Mouse (Mus musculus) thymus, adult 2 months (tissue): ENCODE results near the gene Man2b2. TPM values are rescaled to one million over a fixed set of nuclear protein-coding genes. Genes with fewer than 3 reads are reported as not detected.

Experiments used
- DNase-seq: peaks from one replicate; pipeline ENCODE4 v3.0.0; 2021
- H3K27ac ChIP-seq: fragments of 200-500 bp; 2 replicates; pipeline ENCODE4 v1.5.1; 2012; ENCODE audit warnings: low read length, control low read depth; ENCODE audit not compliant: control insufficient read depth, insufficient read depth
- H3K27me3 ChIP-seq: fragments of 200-500 bp; 2 replicates; pipeline ENCODE4 v1.6.1; 2012; ENCODE audit warnings: mild to moderate bottlenecking, low read length, moderate library complexity, mixed read lengths; ENCODE audit not compliant: control insufficient read depth, insufficient read depth
- H3K36me3 ChIP-seq: fragments of 200-500 bp; 2 replicates; pipeline ENCODE4 v1.6.1; 2012; ENCODE audit warnings: mild to moderate bottlenecking, low read length, moderate library complexity; ENCODE audit not compliant: control insufficient read depth, insufficient read depth
- H3K4me1 ChIP-seq: fragments of 200-500 bp; replicated peaks from 2 replicates; pipeline ENCODE4 v1.6.1; 2012; ENCODE audit warnings: low read length; ENCODE audit not compliant: control insufficient read depth, insufficient read depth
- H3K4me3 ChIP-seq: fragments of 200-500 bp; 2 replicates; pipeline ENCODE4 v1.5.1; 2012; ENCODE audit warnings: mild to moderate bottlenecking, low read length, control low read depth, moderate library complexity; ENCODE audit not compliant: control insufficient read depth, insufficient read depth
- CTCF ChIP-seq: fragments of 200-500 bp; IDR thresholded peaks from 2 replicates; pipeline ENCODE4 v1.5.1; 2012; ENCODE audit warnings: mild to moderate bottlenecking, control low read depth, low read length, moderate library complexity, borderline replicate concordance; ENCODE audit not compliant: control insufficient read depth, poor library complexity, insufficient read depth; ENCODE audit errors: extremely low read depth
- POLR2A ChIP-seq: fragments of 200-500 bp; IDR thresholded peaks from 2 replicates; pipeline ENCODE4 v1.6.1; 2012; ENCODE audit warnings: mild to moderate bottlenecking, low read length, control low read depth, moderate library complexity; ENCODE audit not compliant: control insufficient read depth, poor library complexity, insufficient read depth; ENCODE audit errors: extremely low read depth
- whole genome bisulfite sequencing: fragments of 180-500 bp; shearing (Covaris S2); methylation state at CpG from one replicate; pipeline ENCODE4 v1.1.7; 2018; 5-methylcytosine and 5-hydroxymethylcytosine counted together
- polyA plus RNA-seq: library from polyadenylated mRNA; depleted of rRNA; stranded (reverse); fragments of >200 nt; gene quantifications from 2 replicates; pipeline ENCODE4 v1.2.3, GENCODE M21; 2012; rRNA removed

Gene Man2b2
- polyA plus RNA-seq, 1 experiment, result 76.3 TPM

- no peak for DNase-seq
- Histone ChIP-seq H3K36me3 (no peaks in the 10 kb centered on the region), H3K4me3 (no peak overlapping the region), H3K27me3 (no peaks in the 10 kb centered on the region), H3K27ac (no peak overlapping the region), H3K4me1 (no peaks in the 10 kb centered on the region)
- TF ChIP-seq POLR2A (no peak), CTCF (no peak)
- 24% methylated on average over 10 of the region's 10 CpGs for WGBS
Observed at GRCm38 (mm10) chr5:36766958-36767703, 63.3 kb downstream of the Man2b2 start.

- Histone ChIP-seq H3K27ac (no peak overlapping the region), H3K4me1 (no peaks in the 10 kb centered on the region), H3K27me3 (no peaks in the 10 kb centered on the region), H3K36me3 (no peaks in the 10 kb centered on the region), H3K4me3 (no peak overlapping the region)
- WGBS, result 83% methylated on average over 4 of the region's 4 CpGs
- no peak for TF ChIP-seq CTCF
- no peak for TF ChIP-seq POLR2A
- no peak for DNase-seq
Observed at GRCm38 (mm10) chr5:36759848-36760247, 70.6 kb downstream of the Man2b2 start.

- DNase-seq, result no peak
- no peaks in the 10 kb centered on the region for H3K27me3 ChIP-seq
- WGBS, result 76% methylated on average over 5 of the region's 5 CpGs
- no peak overlapping the region for H3K4me3 ChIP-seq
- no peaks in the 10 kb centered on the region for H3K36me3 ChIP-seq
- no peaks in the 10 kb centered on the region for H3K4me1 ChIP-seq
- no peak overlapping the region for H3K27ac ChIP-seq
- TF ChIP-seq POLR2A (no peak), CTCF (no peak)
Observed at GRCm38 (mm10) chr5:36757033-36757432, 73.4 kb downstream of the Man2b2 start.

Other genes starting within 250 kb of the Man2b2 start
- 42.4 and 48.6 TPM in 2 replicates for gene Tbc1d14, start 237.4 kb downstream of the Man2b2 start, polyA plus RNA-seq
- 22.9 and 26.8 TPM in 2 replicates for gene D5Ertd579e, start 134.6 kb downstream of the Man2b2 start, polyA plus RNA-seq
- gene Bloc1s4, start 82.0 kb downstream of the Man2b2 start, polyA plus RNA-seq, result 30.9 and 37.8 TPM in 2 replicates
- 92.4 and 119 TPM in 2 replicates for gene Mrfap1, start 33.9 kb downstream of the Man2b2 start, polyA plus RNA-seq
- gene Ppp2r2c, start 37.9 kb upstream of the Man2b2 start, polyA plus RNA-seq, result 0.09 and 0.16 TPM in 2 replicates
- 7.1 and 8.5 TPM in 2 replicates for gene Wfs1, start 158.6 kb upstream of the Man2b2 start, polyA plus RNA-seq